Mouse (Mus musculus): ENCODE measurements around the gene Slc37a2. TPM values are rescaled to one million over a fixed set of nuclear protein-coding genes. Genes with fewer than 3 reads are reported as not detected.

Gene Slc37a2
- total RNA-seq, 2 experiments from 2014 or later: 1.1 to 1.6 TPM

- no peak for DNase-seq (ENCODE audit: low spot score in 2 of 2)
- TF ChIP-seq CTCF (conservative IDR thresholded peaks at IDR 0.05): no peak
- Histone ChIP-seq H3K4me3 (no peak overlapping the region), H3K27ac (no peak overlapping the region)
These were observed 10.9 kb downstream of the Slc37a2 start for GRCm38 (mm10) chr9:37244600-37244999.

GRCm38 (mm10) chr9:37242764-37243163 lies 12.8 kb downstream of the Slc37a2 start:
- no peak for DNase-seq (ENCODE audit: low spot score in 2 of 2)
- Histone ChIP-seq H3K27ac (no peak overlapping the region), H3K4me3 (no peak overlapping the region)
- TF ChIP-seq CTCF (conservative IDR thresholded peaks at IDR 0.05): no peak

GRCm38 (mm10) chr9:37235951-37236737 lies 19.4 kb downstream of the Slc37a2 start:
- DNase-seq (ENCODE audit: low spot score in 2 of 2): no peak
- Histone ChIP-seq H3K4me3 (no peak overlapping the region), H3K27ac (no peak overlapping the region)
- TF ChIP-seq CTCF (conservative IDR thresholded peaks at IDR 0.05): no peak

GRCm38 (mm10) chr9:37232201-37233195 lies 23.0 kb downstream of the Slc37a2 start:
- no peak for DNase-seq (ENCODE audit: low spot score in 2 of 2)
- no peak overlapping the region for H3K4me3 ChIP-seq
- TF ChIP-seq CTCF (conservative IDR thresholded peaks at IDR 0.05): no peak
- no peak overlapping the region for H3K27ac ChIP-seq

GRCm38 (mm10) chr9:37230486-37231195 lies 24.9 kb downstream of the Slc37a2 start:
- no peak overlapping the region for H3K4me3 ChIP-seq
- no peak for TF ChIP-seq CTCF (conservative IDR thresholded peaks at IDR 0.05)

GRCm38 (mm10) chr9:37229880-37230325 lies 25.6 kb downstream of the Slc37a2 start:
- Histone ChIP-seq H3K27ac (peak overlapping the region; percentile 12; the same call in 1 of the 2 replicates), H3K4me3 (no peak overlapping the region)
- DNase-seq (ENCODE audit: low spot score in 2 of 2): peak; percentile 69 to 72
- peak; percentile 98 for TF ChIP-seq CTCF (conservative IDR thresholded peaks at IDR 0.05)

More at GRCm38 (mm10) chr9:37230486-37231195, 24.9 kb downstream of the Slc37a2 start:
- H3K27ac ChIP-seq: no peak overlapping the region
- no peak for DNase-seq (ENCODE audit: low spot score in 2 of 2)

- Histone ChIP-seq H3K4me3 (no peak overlapping the region), H3K27ac (no peak overlapping the region)
- DNase-seq (ENCODE audit: low spot score in 2 of 2): no peak
- TF ChIP-seq CTCF (conservative IDR thresholded peaks at IDR 0.05): no peak
These were observed 30.0 kb downstream of the Slc37a2 start for GRCm38 (mm10) chr9:37225581-37225980.

GRCm38 (mm10) chr9:37220755-37221154 lies 34.8 kb downstream of the Slc37a2 start:
- no peak for TF ChIP-seq CTCF (conservative IDR thresholded peaks at IDR 0.05)
- H3K4me3 ChIP-seq: no peak overlapping the region
- peak overlapping the region; percentile 10; the same call in 1 of the 2 replicates for H3K27ac ChIP-seq
- DNase-seq (ENCODE audit: low spot score in 2 of 2): no peak

GRCm38 (mm10) chr9:37214327-37215060 lies 41.0 kb downstream of the Slc37a2 start:
- Histone ChIP-seq H3K27ac (no peak overlapping the region), H3K4me3 (no peak overlapping the region)
- TF ChIP-seq CTCF (conservative IDR thresholded peaks at IDR 0.05): no peak
- no peak for DNase-seq (ENCODE audit: low spot score in 2 of 2)

GRCm38 (mm10) chr9:37213060-37213738 lies 42.3 kb downstream of the Slc37a2 start:
- DNase-seq (ENCODE audit: low spot score in 2 of 2): peak in 1 of 2 experiments; percentile 28
- Histone ChIP-seq H3K27ac (no peak overlapping the region; the same call in 1 of the 2 replicates), H3K4me3 (no peak overlapping the region)
- no peak for TF ChIP-seq CTCF (conservative IDR thresholded peaks at IDR 0.05)

- peak; percentile 92 to 97 for DNase-seq (ENCODE audit: low spot score in 2 of 2)
- TF ChIP-seq CTCF (conservative IDR thresholded peaks at IDR 0.05): no peak
- H3K27ac ChIP-seq: peak within 1 kb of the TSS; percentile 94
- H3K4me3 ChIP-seq: peak within 1 kb of the TSS; percentile 75
These were observed 47.6 kb downstream of the Slc37a2 start, which contains the start of gene Tmem218 for GRCm38 (mm10) chr9:37207929-37208411. TSS of gene Tmem218 (plus strand) at chr9:37208223.

Measured in layer of hippocampus, adult 2 months (tissue).